Mouse (Mus musculus) limb, embryonic 13.5 days (tissue): ENCODE results near the gene Stip1. TPM values are rescaled to one million over a fixed set of nuclear protein-coding genes. Genes with fewer than 3 reads are reported as not detected.

Experiments used
- ATAC-seq: fragments of 200-750 bp; cut with Nextera tagmentation; 2 replicates; pipeline ENCODE4 v1.8.0; 2017; ENCODE audit warnings: low read depth, moderate number of reproducible peaks, moderate TSS enrichment; ENCODE audit not compliant: low FRiP score
- H3K27ac ChIP-seq: fragments of 300-500 bp; sonication (generic); 2 replicates; pipeline ENCODE4 v1.5.1; 2015; ENCODE audit warnings: inconsistent platforms, mild to moderate bottlenecking, moderate library complexity
- H3K27me3 ChIP-seq: fragments of 300-500 bp; sonication (generic); 2 replicates; pipeline ENCODE4 v1.6.1; 2015; ENCODE audit warnings: mild to moderate bottlenecking, inconsistent platforms
- H3K36me3 ChIP-seq: fragments of 300-500 bp; sonication (generic); 2 replicates; pipeline ENCODE4 v1.6.1; 2015; ENCODE audit warnings: inconsistent platforms, mild to moderate bottlenecking, moderate library complexity
- H3K4me1 ChIP-seq: fragments of 300-500 bp; sonication (generic); 2 replicates; pipeline ENCODE4 v1.6.1; 2015; ENCODE audit warnings: inconsistent platforms
- H3K4me2 ChIP-seq: fragments of 300-500 bp; sonication (generic); replicated peaks from 2 replicates; pipeline ENCODE4 v1.6.1; 2015; ENCODE audit warnings: inconsistent platforms, mild to moderate bottlenecking, moderate library complexity
- H3K4me3 ChIP-seq: fragments of 300-500 bp; sonication (generic); 2 replicates; pipeline ENCODE4 v1.5.1; 2015; ENCODE audit warnings: moderate library complexity, mild to moderate bottlenecking, inconsistent platforms
- H3K9ac ChIP-seq: fragments of 300-500 bp; sonication (generic); 2 replicates; pipeline ENCODE4 v1.6.1; 2015; ENCODE audit warnings: mild to moderate bottlenecking, inconsistent platforms
- H3K9me3 ChIP-seq: fragments of 300-500 bp; sonication (generic); 2 replicates; pipeline ENCODE4 v1.6.1; 2016; ENCODE audit warnings: inconsistent platforms
- WGBS: fragments of 180-500 bp; shearing (Covaris S2); methylation state at CpG from one replicate; pipeline ENCODE4 v1.1.7; 2015; 5-methylcytosine and 5-hydroxymethylcytosine counted together
- polyA plus RNA-seq: library from polyadenylated mRNA; unstranded; fragments of >200 nt; fragmentation: Nextera tagmentation; extraction: Ambion mirVana; gene quantifications from 2 replicates; pipeline ENCODE4 v1.2.1, GENCODE M21; 2015

Stip1 gene
- polyA plus RNA-seq, 1 experiment from 2014 or later: 278 TPM

DNA sequence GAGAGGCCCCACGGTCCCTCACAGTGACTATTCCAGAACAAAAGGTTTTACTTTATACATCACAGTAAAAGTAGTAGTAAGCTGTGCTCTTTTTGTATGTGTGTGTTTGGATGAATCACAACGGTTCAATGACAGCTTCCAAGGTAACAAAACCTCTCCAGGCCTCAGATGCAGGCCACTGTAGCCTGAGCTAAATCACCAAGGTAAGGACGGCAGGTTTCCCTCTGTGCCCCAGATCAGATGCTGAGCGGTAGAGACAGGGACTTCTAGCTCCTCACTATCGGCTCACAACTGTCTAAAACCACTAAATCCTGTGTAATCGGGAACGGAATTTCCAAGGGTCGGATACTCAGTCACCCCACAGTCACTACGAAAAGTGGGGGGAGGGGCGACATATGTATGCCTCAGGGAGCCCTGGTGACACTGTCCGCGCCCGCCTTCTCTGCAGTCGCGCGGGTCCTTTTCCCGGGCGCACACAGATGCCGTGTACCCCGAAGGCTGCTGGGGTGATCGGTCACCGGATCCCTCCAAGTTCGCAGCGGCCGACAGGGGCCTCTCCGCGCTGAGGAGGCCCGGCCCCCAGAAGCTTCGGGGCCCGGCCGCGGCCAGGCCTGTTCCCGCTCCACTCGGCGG is 563 bp downstream of the Stip1 start:
- WGBS: 1% methylated on average over 35 of the region's 35 CpGs
- no peak; the same call in 1 of the 2 replicates for ATAC-seq

GRCm38 (mm10) chr19:7034006-7034405 is 5.8 kb downstream of the Stip1 start:
- H3K36me3 ChIP-seq: peaks cover 64% of the 10 kb centered on the region
- no peak overlapping the region for H3K27ac ChIP-seq
- 93% methylated on average over 5 of the region's 5 CpGs for WGBS
- H3K4me1 ChIP-seq: peaks cover 21% of the 10 kb centered on the region
- no peak overlapping the region for H3K9ac ChIP-seq
- H3K9me3 ChIP-seq: no peaks in the 10 kb centered on the region
- H3K4me3 ChIP-seq: no peak overlapping the region
- ATAC-seq: no peak
- H3K27me3 ChIP-seq: no peaks in the 10 kb centered on the region
- H3K4me2 ChIP-seq: no peak overlapping the region

More for the DNA sequence above, 563 bp downstream of the Stip1 start:
- Histone ChIP-seq H3K4me2 (peak overlapping the region; percentile 76), H3K4me1 (peaks cover 27% of the 10 kb centered on the region), H3K27ac (peak overlapping the region; percentile 89), H3K27me3 (no peaks in the 10 kb centered on the region), H3K9ac (peak overlapping the region; percentile 98), H3K9me3 (no peaks in the 10 kb centered on the region), H3K36me3 (peaks cover 14% of the 10 kb centered on the region), H3K4me3 (peak overlapping the region; percentile 96)

- WGBS: 93% methylated on average over 5 of the region's 5 CpGs
- Histone ChIP-seq H3K36me3 (peaks cover 96% of the 10 kb centered on the region), H3K9ac (no peak overlapping the region), H3K4me2 (no peak overlapping the region), H3K4me3 (no peak overlapping the region), H3K27ac (no peak overlapping the region), H3K4me1 (no peaks in the 10 kb centered on the region), H3K9me3 (no peaks in the 10 kb centered on the region), H3K27me3 (no peaks in the 10 kb centered on the region)
- ATAC-seq: no peak
These were observed 10.2 kb downstream of the Stip1 start for GRCm38 (mm10) chr19:7029531-7029930.

DNA sequence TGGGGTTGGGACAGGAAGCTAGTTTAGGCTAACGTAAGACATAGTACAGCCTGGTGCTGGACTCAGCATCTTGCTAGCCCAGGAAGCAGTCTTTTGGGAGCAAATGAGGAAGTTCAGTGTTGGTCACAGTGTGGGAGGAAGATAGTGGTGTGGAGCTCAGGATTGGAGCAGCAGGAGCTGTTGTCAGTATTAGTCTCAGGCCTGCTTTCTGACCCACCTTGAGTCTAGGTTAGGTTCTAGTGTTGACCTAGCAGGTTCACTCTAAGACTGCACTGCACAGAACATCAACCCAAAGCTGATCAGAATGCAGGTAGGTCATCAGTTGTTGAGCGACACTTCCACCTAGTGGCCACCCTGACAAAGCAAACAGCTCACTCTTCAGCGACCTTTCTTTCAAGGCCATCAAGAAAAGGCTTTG is 19.5 kb downstream of the Stip1 start:
- H3K36me3 ChIP-seq: peaks cover 82% of the 10 kb centered on the region

DNA sequence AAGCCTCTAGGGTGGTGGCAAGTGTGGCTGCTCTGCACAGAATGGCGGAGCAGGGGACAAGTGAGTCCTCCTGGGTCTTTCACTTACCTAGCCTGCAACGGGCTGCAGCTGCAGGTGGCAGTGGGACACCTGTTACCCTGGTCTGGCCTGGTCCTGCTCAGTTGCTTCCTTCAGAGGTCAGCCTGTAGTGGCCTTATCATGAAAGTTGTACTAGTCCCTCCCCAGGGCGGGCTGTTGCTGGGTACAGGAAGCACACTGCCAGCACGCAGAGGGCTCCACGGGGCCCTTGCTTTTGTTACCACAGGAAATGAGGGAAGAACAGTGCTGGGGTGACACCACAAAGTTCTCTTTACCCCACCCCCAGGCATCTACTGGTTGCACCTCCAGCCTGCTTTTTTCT is 20.6 kb downstream of the Stip1 start, which contains the start of gene Fermt3:
Fermt3 (minus strand) TSS at position 279 of the 400 bp plus-strand sequence.
- Histone ChIP-seq H3K27ac (no peak within 1 kb of the TSS; the same call in 1 of the 2 replicates), H3K36me3 (peaks cover 75% of the 10 kb centered on the region), H3K4me3 (no peak within 1 kb of the TSS), H3K27me3 (no peaks in the 10 kb centered on the region), H3K9ac (no peak within 1 kb of the TSS), H3K9me3 (no peaks in the 10 kb centered on the region), H3K4me1 (no peaks in the 10 kb centered on the region), H3K4me2 (no peak within 1 kb of the TSS)
- 74% methylated on average over 5 of the region's 5 CpGs for WGBS
- no peak for ATAC-seq

More for the DNA sequence above, 19.5 kb downstream of the Stip1 start:
- H3K9me3 ChIP-seq: no peaks in the 10 kb centered on the region
- H3K4me3 ChIP-seq: no peak overlapping the region
- WGBS: 53% methylated on average over 3 of the region's 3 CpGs
- no peak overlapping the region for H3K27ac ChIP-seq
- H3K9ac ChIP-seq: no peak overlapping the region
- ATAC-seq: peak; percentile 48; the same call in 1 of the 2 replicates
- no peaks in the 10 kb centered on the region for H3K4me1 ChIP-seq
- no peak overlapping the region for H3K4me2 ChIP-seq
- H3K27me3 ChIP-seq: no peaks in the 10 kb centered on the region

DNA sequence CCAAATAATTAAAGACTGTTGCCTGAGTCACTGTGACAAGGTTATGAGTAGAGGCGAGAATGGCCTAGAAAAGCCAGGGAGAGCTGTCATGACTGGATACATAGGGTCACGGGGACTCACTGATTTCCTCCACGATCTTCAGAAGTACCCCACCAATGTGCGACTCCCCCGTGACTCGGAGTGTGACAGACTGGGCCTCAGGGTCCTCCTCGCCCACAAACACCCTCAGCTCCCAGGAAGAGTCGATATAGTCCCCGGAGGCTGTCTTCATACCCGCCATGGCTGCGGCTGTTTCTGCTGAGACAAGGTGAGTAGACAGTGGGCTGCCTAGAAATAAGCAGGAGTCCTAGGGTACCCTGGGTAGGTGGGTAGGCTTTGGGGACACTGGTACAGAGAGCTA is 21.2 kb downstream of the Stip1 start:
- no peaks in the 10 kb centered on the region for H3K9me3 ChIP-seq
- no peak overlapping the region for H3K4me2 ChIP-seq
- no peak overlapping the region for H3K4me3 ChIP-seq
- no peak overlapping the region; the same call in 1 of the 2 replicates for H3K27ac ChIP-seq
- ATAC-seq: no peak
- no peak overlapping the region for H3K9ac ChIP-seq
- H3K27me3 ChIP-seq: no peaks in the 10 kb centered on the region
- H3K36me3 ChIP-seq: peaks cover 70% of the 10 kb centered on the region
- no peaks in the 10 kb centered on the region for H3K4me1 ChIP-seq
- 89% methylated on average over 11 of the region's 11 CpGs for WGBS

- no peak for ATAC-seq
- H3K4me3 ChIP-seq: no peak overlapping the region
- H3K4me1 ChIP-seq: no peaks in the 10 kb centered on the region
- H3K36me3 ChIP-seq: peaks cover 67% of the 10 kb centered on the region
- WGBS: 72% methylated on average over 12 of the region's 12 CpGs
- no peaks in the 10 kb centered on the region for H3K9me3 ChIP-seq
- no peak overlapping the region for H3K9ac ChIP-seq
- no peak overlapping the region for H3K4me2 ChIP-seq
- H3K27me3 ChIP-seq: no peaks in the 10 kb centered on the region
- no peak overlapping the region; the same call in 1 of the 2 replicates for H3K27ac ChIP-seq
These were observed 22.0 kb downstream of the Stip1 start for GRCm38 (mm10) chr19:7017541-7018457.

GRCm38 (mm10) chr19:7014481-7015135 is 25.2 kb downstream of the Stip1 start:
- 89% methylated on average over 20 of the region's 20 CpGs for WGBS
- ATAC-seq: no peak

DNA sequence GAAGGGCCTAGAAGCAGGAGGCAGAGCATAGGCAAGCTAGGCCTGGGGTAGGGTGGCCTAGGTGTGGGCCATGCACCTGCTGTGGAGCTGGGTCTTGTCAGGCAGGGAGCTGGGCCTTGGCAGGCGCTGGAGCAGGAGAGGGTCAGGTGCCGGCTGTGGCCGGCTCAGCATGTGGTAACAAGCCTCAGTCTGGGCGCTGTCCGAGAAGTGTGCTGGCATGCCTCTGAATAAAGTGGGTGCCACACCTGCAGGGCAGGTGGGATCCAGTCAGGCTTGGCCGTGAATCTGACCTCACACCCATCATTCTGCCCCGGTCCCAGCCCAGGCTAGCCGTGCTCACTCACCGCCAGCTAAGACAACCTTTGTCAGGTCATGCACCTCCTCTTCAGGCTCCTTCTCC is 25.8 kb downstream of the Stip1 start:
- H3K9ac ChIP-seq: no peak overlapping the region
- H3K36me3 ChIP-seq: peaks cover 29% of the 10 kb centered on the region
- H3K27me3 ChIP-seq: no peaks in the 10 kb centered on the region
- H3K4me1 ChIP-seq: no peaks in the 10 kb centered on the region
- ATAC-seq: no peak
- WGBS: 85% methylated on average over 9 of the region's 9 CpGs
- no peaks in the 10 kb centered on the region for H3K9me3 ChIP-seq
- no peak overlapping the region for H3K4me3 ChIP-seq
- H3K27ac ChIP-seq: no peak overlapping the region
- H3K4me2 ChIP-seq: no peak overlapping the region

More at GRCm38 (mm10) chr19:7014481-7015135, 25.2 kb downstream of the Stip1 start:
- no peaks in the 10 kb centered on the region for H3K9me3 ChIP-seq
- H3K4me3 ChIP-seq: no peak overlapping the region
- peaks cover 35% of the 10 kb centered on the region for H3K36me3 ChIP-seq
- H3K4me2 ChIP-seq: no peak overlapping the region
- H3K9ac ChIP-seq: no peak overlapping the region
- H3K4me1 ChIP-seq: no peaks in the 10 kb centered on the region
- no peaks in the 10 kb centered on the region for H3K27me3 ChIP-seq
- no peak overlapping the region for H3K27ac ChIP-seq

- no peak for ATAC-seq
- Histone ChIP-seq H3K9me3 (no peaks in the 10 kb centered on the region), H3K9ac (no peak overlapping the region), H3K4me1 (no peaks in the 10 kb centered on the region), H3K27ac (no peak overlapping the region), H3K27me3 (no peaks in the 10 kb centered on the region), H3K4me2 (no peak overlapping the region), H3K36me3 (peaks cover 15% of the 10 kb centered on the region), H3K4me3 (no peak overlapping the region)
- WGBS: 88% methylated on average over 4 of the region's 4 CpGs
These were observed 27.3 kb downstream of the Stip1 start for GRCm38 (mm10) chr19:7012426-7012825.

DNA sequence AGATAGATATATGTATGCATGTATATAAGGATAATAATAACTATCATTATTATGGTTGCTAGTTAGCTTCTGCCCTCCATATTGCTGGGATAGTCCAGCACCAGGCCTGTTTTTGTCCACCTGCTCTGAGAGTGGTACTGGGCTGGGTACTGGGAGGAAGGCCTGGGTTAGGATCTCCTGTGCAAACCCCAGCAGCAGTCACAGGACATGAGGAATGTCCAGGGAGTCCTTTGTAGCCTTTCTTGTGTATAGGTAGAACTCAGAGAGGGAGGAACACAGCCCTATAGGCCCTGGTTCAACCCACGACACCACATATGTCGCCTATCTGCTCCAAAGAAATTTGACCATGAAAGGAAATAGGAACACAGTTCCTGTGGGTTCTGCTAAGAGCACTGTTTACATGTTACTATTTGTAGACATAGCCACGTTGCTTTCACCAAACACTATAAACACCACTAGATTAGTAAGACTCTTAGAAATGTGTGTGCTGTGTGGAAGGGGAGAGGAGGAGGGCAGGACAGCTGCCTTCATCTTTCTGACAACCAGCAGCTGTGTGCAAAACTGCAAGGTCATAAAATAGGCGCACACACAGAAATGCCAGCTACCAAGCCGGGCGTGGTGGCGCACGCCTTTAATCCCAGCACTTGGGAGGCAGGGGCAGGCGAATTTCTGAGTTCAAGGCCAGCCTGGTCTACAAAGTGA is 32.7 kb downstream of the Stip1 start:
- no peak for ATAC-seq
- Histone ChIP-seq H3K4me1 (no peaks in the 10 kb centered on the region), H3K9ac (peak overlapping the region; percentile 25; the same call in 1 of the 2 replicates), H3K9me3 (no peaks in the 10 kb centered on the region), H3K4me2 (no peak overlapping the region), H3K36me3 (no peaks in the 10 kb centered on the region), H3K27ac (no peak overlapping the region), H3K4me3 (no peak overlapping the region), H3K27me3 (no peaks in the 10 kb centered on the region)
- WGBS: 84% methylated on average over 9 of the region's 9 CpGs
